Mouse (Mus musculus): ENCODE results near the gene Efna5. TPM values are rescaled to one million over a fixed set of nuclear protein-coding genes. Genes with fewer than 3 reads are reported as not detected.
A peak's percentile ranks its signal among the peaks of the same experiment; 100 is the strongest.

Efna5 gene
- total RNA-seq, 2 experiments from 2014 or later: not detected

DNA sequence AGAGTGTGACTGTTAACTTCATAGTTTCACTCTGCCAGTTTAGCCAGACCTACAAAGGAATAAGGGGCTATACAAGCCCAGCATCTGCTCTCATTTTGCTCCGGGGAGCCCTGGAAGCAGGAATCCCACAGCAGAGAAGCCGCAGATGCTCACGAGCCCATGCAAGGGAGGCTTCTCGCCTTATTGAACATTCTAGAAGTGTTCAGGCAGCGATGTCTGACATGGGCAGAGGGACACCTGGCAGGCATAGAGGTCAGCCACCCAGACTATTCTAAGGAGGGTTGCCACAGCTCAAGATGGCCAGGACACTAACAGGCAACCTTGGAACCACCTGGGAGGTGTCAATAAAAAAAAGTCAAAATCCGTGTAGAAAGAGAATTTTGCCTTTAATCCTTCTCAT is 214.4 kb downstream of the Efna5 start:
- ATAC-seq (replicated peaks; ENCODE audit: poor library complexity, severe bottlenecking): no peak

DNA sequence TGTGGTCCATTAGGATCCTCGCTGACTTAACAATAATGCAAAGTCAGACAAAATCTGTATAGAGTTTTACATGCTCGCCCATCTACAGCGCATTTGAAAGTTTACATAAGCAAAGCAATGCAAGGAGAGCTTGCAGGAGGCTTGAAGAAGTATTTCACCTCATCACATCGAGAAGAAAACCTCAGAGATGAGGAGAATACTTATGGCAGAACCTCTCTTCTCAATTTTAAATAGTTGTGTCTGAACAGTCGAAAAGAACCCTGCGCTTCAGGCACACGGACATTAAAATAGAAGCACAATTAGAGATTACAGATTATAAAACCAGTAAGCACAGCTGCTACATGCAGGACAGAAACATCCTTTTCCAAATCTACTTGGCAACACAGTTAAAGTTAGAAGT is 215.3 kb downstream of the Efna5 start:
- ATAC-seq (replicated peaks; ENCODE audit: poor library complexity, severe bottlenecking): no peak

DNA sequence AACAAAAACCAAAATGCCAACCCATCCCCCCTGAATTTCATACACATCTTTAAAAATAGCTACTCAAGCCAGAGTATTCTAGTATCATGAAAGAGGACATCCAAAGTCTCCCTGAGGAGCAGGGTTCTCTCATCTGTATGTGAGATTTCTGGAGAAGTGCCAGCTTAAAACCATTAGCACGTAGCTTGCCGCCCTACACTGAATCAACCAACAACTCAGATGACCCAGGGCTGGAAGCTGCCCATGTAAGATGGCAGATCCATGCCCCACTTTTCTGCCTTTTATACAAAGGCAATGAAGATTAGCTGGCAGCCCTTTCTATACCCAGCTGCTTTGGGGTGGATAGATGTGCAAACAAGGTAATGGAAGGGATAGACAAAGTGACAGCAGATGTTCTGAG is 216.4 kb downstream of the Efna5 start:
- no peak for ATAC-seq (replicated peaks; ENCODE audit: poor library complexity, severe bottlenecking)

DNA sequence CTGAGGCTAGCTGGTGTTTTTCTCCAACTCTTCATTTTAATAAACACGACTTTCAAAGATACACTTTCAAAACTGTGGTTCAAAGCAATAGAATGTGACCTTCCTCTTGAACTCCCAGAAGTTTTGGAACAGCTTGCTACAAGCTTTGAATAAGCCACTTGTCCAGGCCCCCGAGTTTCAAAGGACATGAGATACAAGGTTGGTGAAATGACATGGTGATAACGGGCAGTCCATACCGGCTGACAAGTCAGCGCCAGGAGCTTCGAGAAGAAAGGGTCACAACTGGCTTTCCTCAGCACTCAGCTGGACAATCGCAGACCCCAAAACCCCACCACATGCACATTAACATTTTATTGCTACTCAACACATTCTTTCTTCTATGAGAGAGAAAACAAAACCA is 219.3 kb downstream of the Efna5 start:
- no peak for ATAC-seq (replicated peaks; ENCODE audit: poor library complexity, severe bottlenecking)

DNA sequence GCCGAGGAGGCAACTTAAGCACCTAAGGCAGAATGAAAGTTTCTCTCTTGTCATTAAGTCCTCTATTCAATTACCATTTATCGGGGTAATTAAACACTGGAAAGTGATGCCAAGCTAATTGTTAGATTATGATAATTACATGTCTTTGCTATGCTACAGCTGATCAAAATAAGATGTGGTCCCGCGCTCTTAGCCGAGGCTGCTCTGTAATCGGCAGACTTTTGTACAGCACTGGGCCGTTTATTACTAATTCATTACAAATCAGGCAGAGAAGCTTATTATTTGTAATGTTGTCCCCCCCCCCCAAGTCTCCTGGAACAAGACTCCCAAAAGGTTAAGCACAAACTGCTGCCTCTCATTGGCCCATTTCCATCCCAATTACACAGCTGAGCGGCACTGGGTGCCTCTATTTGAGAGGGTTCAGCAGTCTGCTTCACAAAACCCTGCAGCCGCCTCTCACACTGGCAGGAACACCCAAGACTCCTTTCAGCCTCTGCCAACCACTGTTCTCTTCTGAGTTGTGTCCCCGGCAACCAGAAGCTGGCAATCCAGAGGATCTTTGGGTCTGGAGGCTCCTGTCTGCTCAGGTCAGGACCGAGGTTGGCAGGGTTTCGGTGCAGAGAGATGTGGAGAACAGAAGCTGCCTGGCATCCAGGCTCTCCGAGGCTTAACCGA is 221.5 kb downstream of the Efna5 start:
- no peak for ATAC-seq (replicated peaks; ENCODE audit: poor library complexity, severe bottlenecking)

DNA sequence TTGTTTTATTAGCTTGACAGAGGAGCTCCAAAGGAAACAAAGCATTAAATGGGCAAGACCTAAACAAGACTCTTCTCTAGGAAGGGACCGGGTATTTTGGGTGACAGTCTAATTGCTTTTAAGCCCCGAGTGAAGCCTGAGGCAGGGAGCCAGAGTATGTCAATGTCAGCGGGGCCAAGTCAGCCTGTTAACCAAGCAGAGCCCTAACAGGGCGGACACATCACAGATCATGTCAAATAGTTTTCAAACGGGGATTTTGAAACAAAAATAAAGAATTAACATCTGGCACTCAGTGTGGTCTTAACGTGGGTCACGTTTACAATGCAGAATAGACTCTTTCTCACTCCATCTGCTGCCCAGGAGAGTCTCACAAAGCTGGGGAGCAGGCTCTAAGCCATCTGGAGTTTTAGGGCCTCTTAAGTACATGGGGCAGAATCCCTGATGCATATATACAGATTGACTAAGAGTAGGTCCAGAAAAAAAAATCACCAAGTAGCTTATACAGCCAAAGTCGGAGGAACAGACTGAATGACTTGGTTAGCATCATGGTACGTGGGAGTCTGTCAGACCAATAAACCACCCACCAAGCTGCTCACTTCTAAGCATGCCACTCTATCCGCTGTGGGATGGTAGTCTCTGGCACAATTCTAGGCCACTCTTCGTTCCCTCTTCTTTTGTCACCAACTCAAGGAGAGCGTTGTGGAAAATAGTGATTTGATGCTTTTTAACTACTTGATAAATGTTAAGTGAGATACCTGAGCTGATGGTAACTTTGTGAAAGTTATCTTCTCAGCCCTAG is 223.1 kb downstream of the Efna5 start:
- ATAC-seq (replicated peaks; ENCODE audit: poor library complexity, severe bottlenecking): no peak

DNA sequence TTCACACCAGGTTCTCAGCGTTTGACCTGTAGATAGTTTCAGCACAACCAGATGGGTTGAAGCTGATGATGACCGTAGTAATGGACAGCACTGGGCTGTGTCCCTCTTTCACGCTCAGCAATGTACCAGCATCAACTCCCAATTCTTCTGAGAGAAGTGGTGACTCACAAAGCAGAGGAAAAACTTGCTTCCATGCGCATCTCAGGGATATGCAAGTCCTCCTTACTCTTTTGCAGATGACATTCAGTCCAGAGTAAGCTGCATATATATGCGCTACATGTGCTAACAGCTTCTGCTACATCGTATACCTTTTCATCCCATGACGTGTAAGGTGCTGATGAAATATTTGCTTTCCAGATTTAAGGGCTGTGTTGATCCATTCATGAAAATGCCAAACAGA is 224.1 kb downstream of the Efna5 start:
- no peak for ATAC-seq (replicated peaks; ENCODE audit: poor library complexity, severe bottlenecking)

DNA sequence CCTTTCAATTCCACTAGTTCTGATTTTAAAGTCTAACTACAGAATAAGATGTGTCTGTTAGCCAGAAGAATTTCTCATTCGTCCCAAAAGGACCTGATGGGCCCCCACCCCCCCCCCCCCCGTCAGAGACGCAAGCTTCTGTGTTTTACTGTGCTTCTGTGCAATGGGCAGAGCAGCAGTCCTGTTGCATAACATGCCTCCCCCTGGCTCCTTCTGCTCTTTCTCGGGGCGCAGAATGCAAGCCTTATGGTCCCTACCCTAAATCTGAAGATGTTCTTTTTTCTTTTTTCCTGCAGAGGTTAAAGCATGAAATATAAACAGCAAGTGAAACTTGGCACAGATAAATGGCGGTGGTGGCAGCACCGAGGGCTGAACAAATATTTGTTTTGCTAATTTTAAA is 224.5 kb downstream of the Efna5 start:
- ATAC-seq (replicated peaks; ENCODE audit: poor library complexity, severe bottlenecking): no peak

DNA sequence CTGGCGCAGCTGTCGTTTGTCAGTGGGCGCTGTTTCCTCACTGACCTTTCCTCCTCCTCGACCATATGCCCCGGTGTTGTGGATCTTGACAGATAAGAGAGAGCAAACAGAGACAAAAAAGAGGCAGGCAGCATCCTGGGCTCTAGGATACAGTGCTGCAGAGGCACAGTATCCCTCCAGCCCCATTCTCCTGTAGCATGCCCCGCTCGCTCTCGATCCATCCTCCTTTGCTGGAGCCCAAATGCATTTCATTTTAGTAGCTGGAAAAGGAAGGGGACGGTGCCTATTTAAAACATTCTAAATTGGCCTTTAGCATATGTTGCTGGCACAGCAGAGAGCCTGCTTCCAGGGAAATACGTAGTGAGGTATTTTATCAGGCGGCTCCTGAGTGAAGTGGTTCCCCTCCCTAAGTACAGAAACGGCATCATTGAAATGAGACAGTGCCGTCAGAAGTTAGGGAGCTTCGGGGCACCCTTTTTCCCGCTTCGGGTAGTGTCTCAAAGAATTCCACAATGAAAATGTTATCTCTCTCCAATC is 225.2 kb downstream of the Efna5 start:
- no peak for ATAC-seq (replicated peaks; ENCODE audit: poor library complexity, severe bottlenecking)

DNA sequence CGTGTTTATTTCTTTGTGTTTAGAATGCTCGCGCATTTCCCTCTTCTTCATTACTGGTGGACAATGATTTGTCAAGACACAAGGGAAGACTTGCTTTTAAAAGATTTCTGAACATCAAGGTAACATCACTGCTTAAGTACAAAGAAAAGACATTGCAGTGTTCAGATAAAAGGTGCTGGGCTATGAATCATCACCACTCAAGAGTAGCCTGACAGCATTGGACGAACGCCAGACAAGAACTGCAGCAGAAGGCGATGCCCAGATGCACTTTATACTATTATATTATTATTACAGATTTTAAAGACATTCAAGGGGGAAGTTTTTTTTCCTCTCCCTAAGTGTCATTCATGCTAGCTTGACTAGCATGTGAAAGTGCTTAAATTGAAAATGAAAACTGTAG is 228.7 kb downstream of the Efna5 start:
- no peak for ATAC-seq (replicated peaks; ENCODE audit: poor library complexity, severe bottlenecking)

DNA sequence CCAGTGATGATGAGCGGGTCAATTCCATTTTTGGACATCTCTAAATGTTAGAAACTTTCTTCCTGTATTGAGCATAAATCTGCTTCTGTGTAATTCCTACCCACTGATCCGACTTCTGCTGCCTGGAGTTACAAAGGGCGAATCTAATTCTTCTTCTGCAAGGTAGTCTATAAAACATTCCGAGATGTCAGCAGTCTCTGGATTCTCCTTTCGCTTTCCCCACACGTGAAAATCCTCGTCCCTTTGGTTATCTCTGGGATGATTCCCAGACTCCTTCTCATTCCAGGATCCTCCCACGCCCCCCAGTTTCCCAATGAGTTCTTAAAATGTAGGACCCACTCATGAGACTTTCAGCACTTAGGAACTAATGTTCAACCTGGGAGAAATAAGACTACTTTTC is 229.4 kb downstream of the Efna5 start:
- no peak for ATAC-seq (replicated peaks; ENCODE audit: poor library complexity, severe bottlenecking)

DNA sequence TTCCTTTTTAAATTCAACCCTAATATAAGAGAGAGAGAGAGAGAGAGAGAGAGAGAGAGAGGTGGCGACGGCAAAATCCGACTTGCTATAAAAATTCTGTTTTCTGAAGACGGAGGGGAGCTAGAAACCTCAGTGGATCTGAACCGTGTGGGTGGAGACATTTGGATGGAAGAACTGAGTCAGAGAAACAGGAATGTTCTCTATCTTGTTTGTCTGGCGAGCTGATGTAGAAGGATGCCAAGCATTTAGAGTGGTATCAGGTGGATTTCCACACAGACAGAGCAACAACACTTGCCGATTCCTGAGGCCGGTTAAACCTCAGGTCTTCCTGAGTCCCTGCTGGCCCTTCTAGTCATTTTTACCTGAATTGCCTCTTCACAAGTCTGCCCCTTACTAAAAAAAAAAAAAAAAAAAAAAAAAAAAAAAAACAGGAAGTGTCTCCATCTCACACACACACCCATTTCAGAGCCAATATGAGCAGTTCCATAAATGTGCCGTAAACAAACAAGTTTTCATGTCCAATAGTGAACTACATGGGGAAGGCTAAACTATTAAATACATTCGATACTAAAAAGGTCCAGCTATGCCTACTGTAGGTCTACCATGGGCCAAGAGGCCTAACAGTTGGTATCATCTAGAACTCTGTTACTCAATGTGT is 231.7 kb downstream of the Efna5 start:
- peak; percentile 33 for ATAC-seq (replicated peaks; ENCODE audit: poor library complexity, severe bottlenecking)

DNA sequence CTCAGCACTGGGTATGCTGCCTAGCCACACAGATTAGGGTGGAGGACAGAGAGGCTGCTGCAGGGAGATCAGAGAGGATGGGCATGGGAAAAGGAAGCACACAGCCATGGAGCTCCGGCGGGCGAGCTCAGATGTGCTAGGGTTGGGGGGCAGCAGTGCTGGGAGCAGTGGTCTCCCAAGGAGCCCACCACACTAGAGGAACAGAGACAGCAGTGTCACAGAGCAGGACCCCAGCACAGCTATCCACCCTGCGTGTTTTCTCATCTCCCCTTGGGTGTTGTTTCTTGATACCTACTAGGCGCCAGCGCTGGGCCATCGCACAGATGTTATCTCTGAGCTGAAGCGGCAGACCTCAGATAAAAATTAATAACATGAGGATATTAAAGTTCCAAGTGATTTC is 234.3 kb downstream of the Efna5 start:
- ATAC-seq (replicated peaks; ENCODE audit: poor library complexity, severe bottlenecking): no peak

DNA sequence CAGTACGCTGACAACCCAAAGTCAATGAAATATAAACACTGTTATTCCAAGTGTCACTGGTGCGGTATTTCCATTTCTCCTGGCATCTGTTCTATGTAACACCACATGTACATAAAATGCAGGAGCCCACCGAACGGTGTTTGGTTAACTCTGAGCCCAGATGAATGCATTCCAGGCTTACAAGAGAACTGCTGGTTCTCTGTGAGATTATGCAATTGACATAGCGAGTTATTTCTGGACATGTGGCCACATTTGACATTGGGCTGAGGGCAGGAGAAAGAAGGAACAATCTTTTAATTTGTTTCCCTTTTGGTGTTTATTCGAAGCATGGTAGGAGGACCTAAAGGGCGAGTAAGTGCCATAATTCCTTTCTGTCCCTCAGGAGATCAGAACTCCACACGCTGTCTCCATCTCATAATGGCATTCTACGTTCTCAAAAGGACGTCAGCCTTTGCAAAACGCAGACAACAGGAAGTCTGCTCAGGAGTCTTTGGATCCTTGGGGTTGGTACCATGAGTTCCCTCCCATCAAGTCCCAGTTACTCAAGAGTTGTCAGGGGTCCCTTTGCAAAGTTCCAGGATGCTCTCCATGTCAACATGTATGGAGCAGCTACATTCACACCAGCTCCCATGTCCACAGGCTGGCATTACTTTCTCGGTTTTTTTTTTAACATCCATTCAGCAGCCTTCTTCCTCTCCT is 238.5 kb downstream of the Efna5 start:
- peak; percentile 92 for ATAC-seq (replicated peaks; ENCODE audit: poor library complexity, severe bottlenecking)

DNA sequence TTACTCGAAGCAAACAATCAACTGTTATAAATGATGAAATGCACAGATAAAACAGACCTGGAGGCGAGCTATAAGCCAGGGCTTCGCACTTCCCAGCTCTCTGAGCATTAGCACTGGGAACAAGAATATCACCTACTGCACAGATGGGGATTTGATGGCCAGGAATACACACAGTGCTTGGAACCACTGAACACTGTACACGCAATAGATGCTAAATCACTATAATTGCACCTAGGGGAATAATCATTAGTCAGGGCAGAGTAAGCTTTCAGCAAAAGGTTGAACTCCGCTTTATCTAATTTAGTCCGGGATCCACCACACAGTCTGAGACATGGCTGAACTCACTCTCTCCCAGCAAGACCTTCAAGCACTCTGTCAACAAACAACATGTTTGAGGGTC is 240.5 kb downstream of the Efna5 start:
- no peak for ATAC-seq (replicated peaks; ENCODE audit: poor library complexity, severe bottlenecking)

DNA sequence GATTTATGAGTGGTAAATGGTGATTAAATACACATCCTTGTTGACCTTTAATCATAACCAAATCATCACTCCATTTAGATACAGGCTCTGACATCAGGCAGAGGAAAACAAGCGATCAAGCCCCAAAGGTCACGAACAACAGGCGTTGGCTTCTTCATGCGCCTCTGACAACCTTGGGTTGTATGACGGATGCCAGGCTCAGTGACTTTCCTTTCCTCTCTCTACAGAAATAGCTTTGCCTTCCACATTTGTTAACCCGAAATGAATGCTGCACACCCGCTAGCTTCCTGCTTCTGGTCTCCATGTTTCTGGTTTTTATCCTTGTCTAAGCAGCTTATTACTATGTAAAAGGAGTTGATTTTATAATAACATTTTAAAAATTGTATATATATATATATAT is 244.2 kb downstream of the Efna5 start:
- no peak for ATAC-seq (replicated peaks; ENCODE audit: poor library complexity, severe bottlenecking)

DNA sequence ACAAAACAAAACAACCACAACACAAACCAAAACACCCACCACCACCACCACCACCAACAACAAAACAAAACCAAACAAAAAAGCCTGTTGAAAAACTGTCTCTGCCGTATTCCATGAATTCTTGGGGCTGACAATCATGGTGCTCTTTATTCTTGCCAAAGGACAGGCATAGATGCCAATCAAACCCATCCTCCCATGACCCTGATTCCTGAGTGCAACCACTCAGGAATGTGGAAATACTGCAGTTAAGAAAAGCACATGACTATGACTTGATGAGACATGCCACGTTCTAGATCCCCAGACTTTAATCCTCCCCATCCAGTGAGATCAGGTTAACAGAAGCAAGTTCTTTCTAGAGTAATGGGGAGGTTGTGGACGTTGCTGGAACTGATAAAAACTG is 246.2 kb downstream of the Efna5 start:
- ATAC-seq (replicated peaks; ENCODE audit: poor library complexity, severe bottlenecking): no peak

DNA sequence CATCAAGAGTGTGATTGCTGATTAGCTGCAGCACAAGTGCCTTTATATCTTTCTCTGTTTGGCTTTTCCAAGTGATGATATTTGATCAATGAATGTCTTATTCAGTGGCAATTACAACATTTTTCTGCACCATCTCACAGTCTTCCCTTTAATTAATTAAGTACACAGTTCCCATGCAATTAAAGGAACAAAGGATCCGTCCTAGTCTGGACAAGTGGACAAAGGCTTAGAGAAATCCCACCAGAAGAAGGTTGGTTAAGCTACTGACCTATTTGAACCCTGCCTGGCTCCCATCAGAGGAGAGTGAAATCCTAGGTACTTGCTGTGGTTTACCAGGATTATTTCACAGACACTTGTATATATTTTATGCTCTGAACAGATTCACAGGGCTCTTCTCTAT is 252.6 kb downstream of the Efna5 start:
- no peak for ATAC-seq (replicated peaks; ENCODE audit: poor library complexity, severe bottlenecking)

DNA sequence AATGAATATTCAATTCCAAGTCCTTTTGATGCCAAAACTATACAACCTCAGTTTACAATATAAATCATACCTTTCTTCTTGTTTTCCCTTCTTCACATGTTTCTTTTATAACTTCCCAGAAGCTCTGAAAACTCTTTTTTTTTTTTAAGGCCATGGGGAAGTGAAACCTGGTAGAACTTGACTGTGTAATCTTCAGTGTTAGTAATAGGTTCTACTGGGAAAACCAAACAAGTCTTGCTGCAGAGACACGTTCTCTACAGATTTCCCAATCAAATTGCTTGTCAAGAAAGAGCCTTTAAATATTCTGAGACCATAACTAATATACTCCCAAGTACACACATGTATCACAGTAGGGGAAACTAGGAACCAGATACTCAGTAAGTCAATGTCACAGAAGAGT is 253.6 kb downstream of the Efna5 start:
- peak; percentile 86 for ATAC-seq (replicated peaks; ENCODE audit: poor library complexity, severe bottlenecking)

DNA sequence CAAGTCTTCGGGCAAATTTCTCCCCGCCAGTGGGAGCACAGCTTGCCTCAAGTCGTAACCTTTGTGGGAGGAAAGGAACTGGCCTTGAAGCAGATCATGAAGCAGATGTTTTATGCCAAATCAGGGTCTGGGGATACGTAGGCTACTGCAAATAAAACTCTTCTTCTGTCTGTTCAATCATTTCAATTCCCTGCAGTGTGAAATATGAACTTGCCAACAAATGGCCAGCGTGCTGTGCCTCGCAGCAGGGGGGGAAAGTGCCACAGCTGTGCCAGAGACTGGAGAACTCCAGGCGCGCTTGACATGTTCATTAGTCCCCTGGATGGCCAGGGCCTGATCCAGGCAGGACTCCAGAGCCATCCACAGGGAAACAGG is 255.5 kb downstream of the Efna5 start:
- ATAC-seq (replicated peaks; ENCODE audit: poor library complexity, severe bottlenecking): no peak
